Mouse (Mus musculus) monocyte, adult 5-6 weeks (primary cell): ENCODE measurements around the gene Pdk2. TPM values are rescaled to one million over a fixed set of nuclear protein-coding genes. Genes with fewer than 3 reads are reported as not detected.
A peak's percentile ranks its signal among the peaks of the same experiment; 100 is the strongest.

Source experiments
- ATAC-seq: fragments of 153-309, 156-312 bp; replicated peaks from 2 replicates; pipeline ENCODE4 v1.8.0; 2017; ENCODE audit warnings: mild to moderate bottlenecking; ENCODE audit not compliant: low TSS enrichment, insufficient number of reproducible peaks, severe bottlenecking, poor library complexity, low FRiP score
- total RNA-seq: library from RNA; stranded (forward); fragments of 200-1000, 200-491, 200-594 nt; gene quantifications from 3 replicates; pipeline ENCODE4 v1.2.3, GENCODE M21; 2017

Pdk2 gene
- total RNA-seq, 1 experiment from 2014 or later, result 4.8 TPM

- ATAC-seq, result no peak
Measured at GRCm38 (mm10) chr11:94994208-94994814, 46.8 kb downstream of the Pdk2 start.

GRCm38 (mm10) chr11:94992754-94993606 is 48.2 kb downstream of the Pdk2 start:
- peak; percentile 62 for ATAC-seq

GRCm38 (mm10) chr11:94992480-94992753 is 48.7 kb downstream of the Pdk2 start:
- no peak for ATAC-seq

GRCm38 (mm10) chr11:94991641-94992479 is 49.3 kb downstream of the Pdk2 start:
- ATAC-seq, result no peak

GRCm38 (mm10) chr11:94990749-94991577 is 50.2 kb downstream of the Pdk2 start, which contains the start of gene Ppp1r9b:
TSS of gene Ppp1r9b (plus strand) at chr11:94991035.
- peak; percentile 72 for ATAC-seq

GRCm38 (mm10) chr11:94990102-94990748 is 50.9 kb downstream of the Pdk2 start:
- ATAC-seq, result no peak

GRCm38 (mm10) chr11:94989562-94990017 is 51.6 kb downstream of the Pdk2 start:
- peak; percentile 72 for ATAC-seq

- ATAC-seq, result no peak
Measured at GRCm38 (mm10) chr11:94988780-94989561, 52.2 kb downstream of the Pdk2 start.

- no peak for ATAC-seq
Measured at GRCm38 (mm10) chr11:94987851-94988250, 53.3 kb downstream of the Pdk2 start.

- ATAC-seq, result no peak
Measured at GRCm38 (mm10) chr11:94987341-94987740, 53.8 kb downstream of the Pdk2 start.

- ATAC-seq, result no peak
Measured at GRCm38 (mm10) chr11:94986435-94986834, 54.7 kb downstream of the Pdk2 start.

- no peak for ATAC-seq
Measured at GRCm38 (mm10) chr11:94985822-94986221, 55.3 kb downstream of the Pdk2 start.

GRCm38 (mm10) chr11:94985140-94985539 is 56.0 kb downstream of the Pdk2 start:
- ATAC-seq, result no peak

- ATAC-seq, result no peak
Measured at GRCm38 (mm10) chr11:94979462-94980179, 61.5 kb downstream of the Pdk2 start.

- peak; percentile 98 for ATAC-seq
Measured at GRCm38 (mm10) chr11:94978947-94979346, 62.2 kb downstream of the Pdk2 start.

GRCm38 (mm10) chr11:94978178-94978915 is 62.8 kb downstream of the Pdk2 start:
- ATAC-seq, result no peak
